Mouse (Mus musculus): ENCODE measurements around the gene Spata5. TPM values are rescaled to one million over a fixed set of nuclear protein-coding genes. Genes with fewer than 3 reads are reported as not detected.

The Spata5 gene
- 29.8 and 31.3 TPM in 2 replicates for polyA plus RNA-seq (2015; fragmentation: Nextera tagmentation; extraction: Ambion mirVana)

GRCm38 (mm10) chr3:37419458-37419991, at the start of gene Spata5:
Gene Spata5 (plus strand): TSS chr3:37419896.
- Histone ChIP-seq H3K36me3 (ENCODE audit: control insufficient read depth, insufficient read depth, low read length) (no peaks in the 10 kb centered on the region), H3K27me3 (ENCODE audit: control insufficient read depth, insufficient read depth, low read depth, low read length) (no peaks in the 10 kb centered on the region), H3K9me3 (ENCODE audit: control insufficient read depth, low read length) (no peaks in the 10 kb centered on the region), H3K4me1 (replicated peaks; ENCODE audit: control insufficient read depth, insufficient read depth, low read length) (peaks cover 15% of the 10 kb centered on the region), H3K27ac (ENCODE audit: low read length) (peak within 1 kb of the TSS; percentile 93), H3K4me2 (ENCODE audit: low read depth, low read length) (peak within 1 kb of the TSS; percentile 95), H3K9ac (ENCODE audit: low read length) (peak within 1 kb of the TSS; percentile 88), H3K4me3 (ENCODE audit: low read length) (peak within 1 kb of the TSS; percentile 90)
- WGBS = 1% methylated on average over 49 of the region's 50 CpGs
- peak; percentile 95 for ATAC-seq (ENCODE audit: low read depth)

GRCm38 (mm10) chr3:37370407-37370806, 49.3 kb upstream of the Spata5 start:
- H3K4me3 ChIP-seq (ENCODE audit: low read length) = no peak overlapping the region
- ATAC-seq (ENCODE audit: low read depth) = no peak
- no peak overlapping the region for H3K9ac ChIP-seq (ENCODE audit: low read length)
- no peaks in the 10 kb centered on the region for H3K36me3 ChIP-seq (ENCODE audit: control insufficient read depth, insufficient read depth, low read length)
- no peak overlapping the region for H3K27ac ChIP-seq (ENCODE audit: low read length)
- H3K9me3 ChIP-seq (ENCODE audit: control insufficient read depth, low read length) = no peaks in the 10 kb centered on the region
- 56% methylated on average over 4 of the region's 4 CpGs for WGBS
- no peaks in the 10 kb centered on the region for H3K27me3 ChIP-seq (ENCODE audit: control insufficient read depth, insufficient read depth, low read depth, low read length)
- H3K4me1 ChIP-seq (replicated peaks; ENCODE audit: control insufficient read depth, insufficient read depth, low read length) = peaks cover 7% of the 10 kb centered on the region; the same call in 1 of the 2 replicates
- H3K4me2 ChIP-seq (ENCODE audit: low read depth, low read length) = no peak overlapping the region

GRCm38 (mm10) chr3:37373712-37374111, 46.0 kb upstream of the Spata5 start:
- peak overlapping the region; percentile 5 for H3K27ac ChIP-seq (ENCODE audit: low read length)
- no peak overlapping the region for H3K9ac ChIP-seq (ENCODE audit: low read length)
- no peaks in the 10 kb centered on the region for H3K36me3 ChIP-seq (ENCODE audit: control insufficient read depth, insufficient read depth, low read length)
- H3K4me1 ChIP-seq (replicated peaks; ENCODE audit: control insufficient read depth, insufficient read depth, low read length) = peaks cover 3% of the 10 kb centered on the region
- H3K4me2 ChIP-seq (ENCODE audit: low read depth, low read length) = no peak overlapping the region
- ATAC-seq (ENCODE audit: low read depth) = no peak
- 81% methylated on average over 11 of the region's 11 CpGs for WGBS
- no peaks in the 10 kb centered on the region for H3K27me3 ChIP-seq (ENCODE audit: control insufficient read depth, insufficient read depth, low read depth, low read length)
- H3K4me3 ChIP-seq (ENCODE audit: low read length) = no peak overlapping the region
- H3K9me3 ChIP-seq (ENCODE audit: control insufficient read depth, low read length) = no peaks in the 10 kb centered on the region

- Histone ChIP-seq H3K27ac (ENCODE audit: low read length) (peak overlapping the region; percentile 89), H3K4me3 (ENCODE audit: low read length) (no peak overlapping the region), H3K9me3 (ENCODE audit: control insufficient read depth, low read length) (no peaks in the 10 kb centered on the region), H3K9ac (ENCODE audit: low read length) (no peak overlapping the region), H3K4me1 (replicated peaks; ENCODE audit: control insufficient read depth, insufficient read depth, low read length) (peaks cover 14% of the 10 kb centered on the region), H3K27me3 (ENCODE audit: control insufficient read depth, insufficient read depth, low read depth, low read length) (no peaks in the 10 kb centered on the region), H3K36me3 (ENCODE audit: control insufficient read depth, insufficient read depth, low read length) (no peaks in the 10 kb centered on the region), H3K4me2 (ENCODE audit: low read depth, low read length) (no peak overlapping the region)
- 56% methylated on average over 6 of the region's 6 CpGs for WGBS
- ATAC-seq (ENCODE audit: low read depth) = peak; percentile 4; the same call in 1 of the 2 replicates
Measured at GRCm38 (mm10) chr3:37377926-37378325, 41.8 kb upstream of the Spata5 start.

DNA sequence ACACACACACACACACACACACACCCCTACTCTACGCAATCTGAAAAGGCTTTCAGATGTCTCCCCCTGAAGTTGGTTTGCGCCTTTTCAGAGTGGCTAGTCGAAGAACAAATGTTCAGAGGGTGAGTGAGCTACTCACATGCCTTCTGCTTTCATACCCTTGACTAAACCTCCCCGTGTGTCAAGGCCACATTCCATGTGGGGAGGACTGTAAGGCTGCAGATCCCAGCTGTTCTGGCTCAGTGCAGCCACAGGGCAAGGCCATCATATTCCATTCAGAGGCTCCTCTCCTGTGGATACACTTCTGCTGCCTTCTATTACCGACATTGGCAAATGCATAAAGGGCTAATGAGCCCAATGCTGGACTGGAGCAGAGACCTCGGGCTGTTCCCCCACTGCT, 41.3 kb upstream of the Spata5 start:
- no peak overlapping the region for H3K4me3 ChIP-seq (ENCODE audit: low read length)
- H3K36me3 ChIP-seq (ENCODE audit: control insufficient read depth, insufficient read depth, low read length) = no peaks in the 10 kb centered on the region
- no peak overlapping the region for H3K9ac ChIP-seq (ENCODE audit: low read length)
- H3K4me1 ChIP-seq (replicated peaks; ENCODE audit: control insufficient read depth, insufficient read depth, low read length) = peaks cover 14% of the 10 kb centered on the region
- no peak overlapping the region for H3K4me2 ChIP-seq (ENCODE audit: low read depth, low read length)
- H3K9me3 ChIP-seq (ENCODE audit: control insufficient read depth, low read length) = no peaks in the 10 kb centered on the region
- 53% methylated on average over 6 of the region's 6 CpGs for WGBS
- peak; percentile 87 for ATAC-seq (ENCODE audit: low read depth)
- H3K27ac ChIP-seq (ENCODE audit: low read length) = peak overlapping the region; percentile 89
- H3K27me3 ChIP-seq (ENCODE audit: control insufficient read depth, insufficient read depth, low read depth, low read length) = no peaks in the 10 kb centered on the region

DNA sequence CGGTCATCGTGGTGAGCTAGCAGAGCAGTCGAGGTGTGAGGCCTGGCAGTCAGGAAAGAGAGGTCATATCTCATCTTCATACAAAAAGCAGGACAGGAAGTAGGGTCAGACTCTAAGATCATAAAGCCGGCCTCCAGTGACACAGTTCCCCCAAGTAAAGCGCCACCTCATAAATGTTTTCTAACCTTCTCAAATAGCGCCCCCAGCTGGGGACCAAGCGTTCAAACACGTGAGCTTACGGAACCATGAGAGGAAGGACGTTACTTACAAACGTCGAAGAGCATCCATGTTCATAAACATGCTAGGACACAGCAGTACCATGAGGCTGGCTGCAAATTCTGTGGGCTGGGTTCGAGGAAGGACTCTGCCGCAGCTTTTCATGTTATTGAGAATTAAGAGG, 40.5 kb upstream of the Spata5 start:
- no peaks in the 10 kb centered on the region for H3K36me3 ChIP-seq (ENCODE audit: control insufficient read depth, insufficient read depth, low read length)
- no peak overlapping the region for H3K4me3 ChIP-seq (ENCODE audit: low read length)
- peaks cover 14% of the 10 kb centered on the region for H3K4me1 ChIP-seq (replicated peaks; ENCODE audit: control insufficient read depth, insufficient read depth, low read length)
- H3K9me3 ChIP-seq (ENCODE audit: control insufficient read depth, low read length) = no peaks in the 10 kb centered on the region
- WGBS = 73% methylated on average over 14 of the region's 14 CpGs
- ATAC-seq (ENCODE audit: low read depth) = no peak
- H3K27me3 ChIP-seq (ENCODE audit: control insufficient read depth, insufficient read depth, low read depth, low read length) = no peaks in the 10 kb centered on the region
- no peak overlapping the region for H3K9ac ChIP-seq (ENCODE audit: low read length)
- H3K4me2 ChIP-seq (ENCODE audit: low read depth, low read length) = no peak overlapping the region
- H3K27ac ChIP-seq (ENCODE audit: low read length) = peak overlapping the region; percentile 89

- peak; percentile 67 for ATAC-seq (ENCODE audit: low read depth)
- Histone ChIP-seq H3K27me3 (ENCODE audit: control insufficient read depth, insufficient read depth, low read depth, low read length) (no peaks in the 10 kb centered on the region), H3K9me3 (ENCODE audit: control insufficient read depth, low read length) (no peaks in the 10 kb centered on the region), H3K4me1 (replicated peaks; ENCODE audit: control insufficient read depth, insufficient read depth, low read length) (peaks cover 14% of the 10 kb centered on the region), H3K27ac (ENCODE audit: low read length) (peak overlapping the region; percentile 89), H3K4me3 (ENCODE audit: low read length) (no peak overlapping the region), H3K36me3 (ENCODE audit: control insufficient read depth, insufficient read depth, low read length) (no peaks in the 10 kb centered on the region), H3K9ac (ENCODE audit: low read length) (peak overlapping the region; percentile 5; the same call in 1 of the 2 replicates), H3K4me2 (ENCODE audit: low read depth, low read length) (no peak overlapping the region)
- 44% methylated on average over 18 of the region's 18 CpGs for WGBS
Measured at GRCm38 (mm10) chr3:37379930-37380881, 39.5 kb upstream of the Spata5 start.

DNA sequence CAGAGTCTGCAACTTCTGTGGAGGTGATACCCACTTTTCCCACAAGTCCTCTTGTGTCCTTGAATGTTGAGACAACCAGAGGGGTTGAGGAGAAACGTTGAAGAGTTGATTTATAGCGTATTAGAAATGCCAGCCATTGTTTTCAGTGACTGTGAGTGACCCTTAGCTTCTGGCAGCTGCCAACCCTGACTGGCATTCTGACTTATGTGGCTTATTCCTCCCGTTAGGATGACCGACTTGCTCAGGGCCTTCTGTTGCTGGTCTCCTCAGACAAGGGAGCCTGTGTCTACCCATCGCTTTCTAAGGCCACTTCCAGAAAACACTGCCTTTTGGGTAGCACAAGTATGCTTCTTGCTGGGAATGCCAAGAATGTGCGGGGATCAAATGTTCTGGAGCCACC, 38.2 kb upstream of the Spata5 start:
- H3K9ac ChIP-seq (ENCODE audit: low read length) = no peak overlapping the region
- no peak overlapping the region for H3K4me3 ChIP-seq (ENCODE audit: low read length)
- no peak overlapping the region for H3K4me2 ChIP-seq (ENCODE audit: low read depth, low read length)
- H3K27ac ChIP-seq (ENCODE audit: low read length) = peak overlapping the region; percentile 89; the same call in 1 of the 2 replicates
- no peak for ATAC-seq (ENCODE audit: low read depth)
- H3K4me1 ChIP-seq (replicated peaks; ENCODE audit: control insufficient read depth, insufficient read depth, low read length) = peaks cover 14% of the 10 kb centered on the region
- H3K9me3 ChIP-seq (ENCODE audit: control insufficient read depth, low read length) = no peaks in the 10 kb centered on the region
- H3K27me3 ChIP-seq (ENCODE audit: control insufficient read depth, insufficient read depth, low read depth, low read length) = no peaks in the 10 kb centered on the region
- WGBS = 54% methylated on average over 6 of the region's 6 CpGs
- H3K36me3 ChIP-seq (ENCODE audit: control insufficient read depth, insufficient read depth, low read length) = no peaks in the 10 kb centered on the region

GRCm38 (mm10) chr3:37383096-37383765, 36.5 kb upstream of the Spata5 start:
- Histone ChIP-seq H3K4me1 (replicated peaks; ENCODE audit: control insufficient read depth, insufficient read depth, low read length) (peaks cover 14% of the 10 kb centered on the region), H3K9ac (ENCODE audit: low read length) (no peak overlapping the region), H3K27ac (ENCODE audit: low read length) (no peak overlapping the region), H3K9me3 (ENCODE audit: control insufficient read depth, low read length) (no peaks in the 10 kb centered on the region), H3K4me2 (ENCODE audit: low read depth, low read length) (no peak overlapping the region), H3K36me3 (ENCODE audit: control insufficient read depth, insufficient read depth, low read length) (no peaks in the 10 kb centered on the region), H3K27me3 (ENCODE audit: control insufficient read depth, insufficient read depth, low read depth, low read length) (no peaks in the 10 kb centered on the region), H3K4me3 (ENCODE audit: low read length) (no peak overlapping the region)
- ATAC-seq (ENCODE audit: low read depth) = no peak
- WGBS = 71% methylated on average over 6 of the region's 6 CpGs

Data from lung, embryonic 16.5 days (tissue).